Mouse (Mus musculus) erythroblast, embryonic 14.5 days (primary cell): Measurements from ENCODE around the gene Cmc2. TPM values are rescaled to one million over a fixed set of nuclear protein-coding genes. Genes with fewer than 3 reads are reported as not detected.

Source experiments
- H3K27me3 ChIP-seq: 2 replicates; pipeline ENCODE4 v1.6.1; 2012; ENCODE audit warnings: inconsistent platforms; ENCODE audit not compliant: control insufficient read depth
- H3K36me3 ChIP-seq: 2 replicates; pipeline ENCODE4 v1.6.1; 2012; ENCODE audit warnings: mild to moderate bottlenecking, inconsistent platforms; ENCODE audit not compliant: control insufficient read depth
- H3K4me1 ChIP-seq: 2 replicates; pipeline ENCODE4 v1.6.1; 2012; ENCODE audit warnings: inconsistent platforms; ENCODE audit not compliant: control insufficient read depth
- H3K4me3 ChIP-seq: replicated peaks from 2 replicates; pipeline ENCODE3; 2012; ENCODE audit warnings: moderate library complexity, mild to moderate bottlenecking, inconsistent platforms
- H3K9me3 ChIP-seq: 2 replicates; pipeline ENCODE4 v1.6.1; 2012; ENCODE audit warnings: low read length, inconsistent platforms, mixed read lengths; ENCODE audit not compliant: control insufficient read depth
- GATA1 ChIP-seq: IDR thresholded peaks from 2 replicates; pipeline ENCODE4 v1.6.1; 2012; ENCODE audit warnings: low read length, inconsistent platforms, mixed read lengths
- TAL1 ChIP-seq: IDR thresholded peaks from 3 replicates; pipeline ENCODE4 v1.6.1; 2012; ENCODE audit warnings: low read length, inconsistent platforms, mixed read lengths
- polyA plus RNA-seq: library from polyadenylated mRNA; stranded (reverse); fragments of >175 nt; gene quantifications from 2 replicates; pipeline ENCODE4 v1.2.3, GENCODE M21; 2012

Gene Cmc2
- polyA plus RNA-seq = 12.0 and 20.2 TPM in 2 replicates

DNA sequence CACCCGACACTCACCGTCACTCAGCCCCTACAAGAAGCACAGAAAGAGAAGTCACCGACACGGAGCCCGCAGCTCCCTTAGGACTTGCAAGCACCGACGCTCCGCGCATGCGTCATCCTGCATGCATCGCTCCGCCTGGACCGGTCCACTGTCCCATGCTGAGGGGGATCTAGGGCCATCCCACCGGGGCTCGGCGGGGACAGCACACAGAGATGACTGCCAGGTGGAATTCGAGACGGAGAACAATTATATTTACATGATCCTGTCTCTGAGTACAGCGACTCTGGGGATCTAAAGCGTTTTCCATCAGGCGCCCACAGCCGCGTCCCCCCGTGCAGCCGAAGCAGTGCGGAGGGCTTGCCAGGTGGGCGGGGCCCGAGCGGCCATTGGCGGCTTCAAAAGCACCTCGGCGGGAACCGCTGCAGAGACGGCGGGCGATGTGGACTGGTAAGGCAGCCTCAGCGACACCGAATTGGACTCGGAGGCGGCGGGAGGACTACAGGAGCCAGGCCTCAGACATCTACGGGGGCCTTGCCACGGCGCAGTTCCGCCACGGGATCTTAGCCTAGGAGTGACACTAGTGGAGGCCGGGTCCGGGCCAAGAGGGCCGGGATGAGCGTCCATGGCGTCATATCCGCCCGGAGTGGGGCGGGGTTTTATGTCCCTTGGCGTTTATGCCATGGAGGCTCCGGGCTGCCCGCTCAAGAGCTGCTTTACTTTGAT is at the start of gene Cmc2, which contains the start of gene Cenpn:
Cmc2 (minus strand) TSS at position 119 of the 723 bp plus-strand sequence.
Cenpn (plus strand) TSS at position 394 of the 723 bp plus-strand sequence.
- TF ChIP-seq GATA1 = no peak
- TF ChIP-seq TAL1 = no peak
- Histone ChIP-seq H3K4me1 (peaks cover 37% of the 10 kb centered on the region), H3K9me3 (no peaks in the 10 kb centered on the region), H3K36me3 (peaks cover 67% of the 10 kb centered on the region), H3K4me3 (peak within 1 kb of the TSS; percentile 75), H3K27me3 (no peaks in the 10 kb centered on the region)

DNA sequence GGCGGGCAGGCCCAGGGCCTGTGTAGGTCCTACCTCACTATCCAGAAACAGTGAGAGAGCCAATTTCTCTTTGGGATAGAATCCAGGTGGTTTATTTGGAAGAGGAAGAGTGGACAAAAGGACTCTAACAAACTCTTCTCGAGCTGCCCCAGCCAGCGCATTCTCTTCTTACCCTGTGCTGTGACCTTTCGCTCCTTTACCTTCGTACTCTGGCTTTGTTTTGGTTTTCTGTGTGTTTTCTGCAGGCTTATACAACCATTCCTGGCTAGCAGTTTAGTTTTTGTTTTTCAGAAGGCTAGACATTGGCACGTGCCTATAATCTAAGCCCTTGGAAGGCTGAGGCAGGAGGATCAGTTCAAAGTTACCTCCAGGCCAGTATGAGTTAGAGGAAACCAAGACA is 48.3 kb upstream of the Cmc2 start:
- TF ChIP-seq TAL1 = no peak
- no peak for TF ChIP-seq GATA1
- Histone ChIP-seq H3K4me1 (no peaks in the 10 kb centered on the region; the same call in 1 of the 2 replicates), H3K36me3 (no peaks in the 10 kb centered on the region), H3K27me3 (peaks cover 4% of the 10 kb centered on the region; the same call in 1 of the 2 replicates), H3K4me3 (no peak overlapping the region), H3K9me3 (no peaks in the 10 kb centered on the region)

GRCm38 (mm10) chr8:116954415-116954814 is 33.2 kb upstream of the Cmc2 start:
- Histone ChIP-seq H3K4me3 (no peak overlapping the region), H3K4me1 (peaks cover 2% of the 10 kb centered on the region), H3K27me3 (no peaks in the 10 kb centered on the region), H3K36me3 (peaks cover 55% of the 10 kb centered on the region), H3K9me3 (no peaks in the 10 kb centered on the region)
- no peak for TF ChIP-seq GATA1
- TF ChIP-seq TAL1 = no peak

GRCm38 (mm10) chr8:116952428-116952827 is 31.2 kb upstream of the Cmc2 start:
- no peak for TF ChIP-seq TAL1
- no peak for TF ChIP-seq GATA1
- Histone ChIP-seq H3K36me3 (peaks cover 39% of the 10 kb centered on the region), H3K4me3 (no peak overlapping the region), H3K27me3 (no peaks in the 10 kb centered on the region), H3K9me3 (no peaks in the 10 kb centered on the region), H3K4me1 (peaks cover 9% of the 10 kb centered on the region)

- Histone ChIP-seq H3K9me3 (no peaks in the 10 kb centered on the region), H3K4me1 (peaks cover 13% of the 10 kb centered on the region), H3K36me3 (peaks cover 33% of the 10 kb centered on the region), H3K4me3 (no peak overlapping the region), H3K27me3 (no peaks in the 10 kb centered on the region)
- TF ChIP-seq GATA1 (no peak), TAL1 (no peak)
Measured at GRCm38 (mm10) chr8:116951778-116952177, 30.5 kb upstream of the Cmc2 start.

- TF ChIP-seq GATA1 (no peak), TAL1 (no peak)
- Histone ChIP-seq H3K9me3 (no peaks in the 10 kb centered on the region), H3K36me3 (peaks cover 28% of the 10 kb centered on the region), H3K4me3 (no peak overlapping the region), H3K4me1 (peaks cover 17% of the 10 kb centered on the region), H3K27me3 (no peaks in the 10 kb centered on the region)
Measured at GRCm38 (mm10) chr8:116951369-116951768, 30.1 kb upstream of the Cmc2 start.

GRCm38 (mm10) chr8:116947589-116947988 is 26.3 kb upstream of the Cmc2 start:
- H3K36me3 ChIP-seq = no peaks in the 10 kb centered on the region; the same call in 1 of the 2 replicates
- H3K4me1 ChIP-seq = peaks cover 52% of the 10 kb centered on the region
- no peaks in the 10 kb centered on the region for H3K27me3 ChIP-seq

DNA sequence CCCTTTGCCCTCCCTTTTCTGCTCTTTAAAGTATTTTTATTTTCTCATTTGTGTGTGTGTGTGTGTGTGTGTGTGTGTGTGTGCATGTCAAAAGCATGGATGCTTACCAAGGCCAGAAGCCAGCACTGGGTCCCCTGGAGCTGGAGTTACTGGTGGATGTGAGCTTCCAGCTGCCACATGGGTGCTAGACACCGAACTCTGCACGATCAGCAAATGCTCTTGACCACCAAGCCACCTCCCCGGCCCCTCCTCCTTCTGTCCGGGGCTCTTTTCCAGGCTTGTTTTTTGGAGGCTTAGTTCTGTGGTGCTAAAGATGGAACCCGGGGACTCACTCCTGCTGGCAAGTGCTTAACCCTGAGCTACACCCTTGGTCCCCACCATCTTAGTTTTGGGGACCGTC is 25.6 kb upstream of the Cmc2 start:
- TF ChIP-seq GATA1 = no peak
- TF ChIP-seq TAL1 = no peak
- Histone ChIP-seq H3K9me3 (no peaks in the 10 kb centered on the region), H3K27me3 (no peaks in the 10 kb centered on the region), H3K36me3 (peaks cover under 1% of the 10 kb centered on the region), H3K4me3 (peak overlapping the region; percentile 51), H3K4me1 (peaks cover 58% of the 10 kb centered on the region)

More at GRCm38 (mm10) chr8:116947589-116947988, 26.3 kb upstream of the Cmc2 start:
- no peak overlapping the region for H3K4me3 ChIP-seq
- TF ChIP-seq TAL1 = no peak
- TF ChIP-seq GATA1 = no peak
- no peaks in the 10 kb centered on the region for H3K9me3 ChIP-seq

- H3K27me3 ChIP-seq = no peaks in the 10 kb centered on the region
Measured at GRCm38 (mm10) chr8:116946268-116946838, 25.1 kb upstream of the Cmc2 start.

More at GRCm38 (mm10) chr8:116946268-116946838, 25.1 kb upstream of the Cmc2 start:
- TF ChIP-seq GATA1 (no peak), TAL1 (no peak)
- Histone ChIP-seq H3K9me3 (no peaks in the 10 kb centered on the region), H3K36me3 (peaks cover 6% of the 10 kb centered on the region), H3K4me3 (peak overlapping the region; percentile 51), H3K4me1 (peaks cover 56% of the 10 kb centered on the region)
